Mouse (Mus musculus): ENCODE results near the gene Emc1. TPM values are rescaled to one million over a fixed set of nuclear protein-coding genes. Genes with fewer than 3 reads are reported as not detected.

Gene Emc1
- polyA plus RNA-seq, 1 experiment from 2014 or later = 45.6 TPM

- H3K36me3 ChIP-seq (ENCODE audit: control insufficient read depth, insufficient read depth) = peaks cover 41% of the 10 kb centered on the region
- H3K4me2 ChIP-seq (ENCODE audit: low read length) = no peak overlapping the region
- ATAC-seq = no peak
- H3K27ac ChIP-seq (ENCODE audit: low read length) = no peak overlapping the region
- H3K4me3 ChIP-seq (replicated peaks; ENCODE audit: low read length) = no peak overlapping the region
- no peaks in the 10 kb centered on the region for H3K4me1 ChIP-seq (replicated peaks; ENCODE audit: control insufficient read depth, insufficient read depth, low read length)
- no peaks in the 10 kb centered on the region for H3K27me3 ChIP-seq (replicated peaks; ENCODE audit: control insufficient read depth, insufficient read depth, low read length)
- H3K9me3 ChIP-seq (ENCODE audit: control insufficient read depth, low read length) = no peaks in the 10 kb centered on the region
- WGBS = 90% methylated on average over 5 of the region's 5 CpGs
- H3K9ac ChIP-seq (replicated peaks; ENCODE audit: low read depth, low read length) = no peak overlapping the region
Measured at GRCm38 (mm10) chr4:139400487-139400886, 48.1 kb downstream of the Emc1 start.

DNA sequence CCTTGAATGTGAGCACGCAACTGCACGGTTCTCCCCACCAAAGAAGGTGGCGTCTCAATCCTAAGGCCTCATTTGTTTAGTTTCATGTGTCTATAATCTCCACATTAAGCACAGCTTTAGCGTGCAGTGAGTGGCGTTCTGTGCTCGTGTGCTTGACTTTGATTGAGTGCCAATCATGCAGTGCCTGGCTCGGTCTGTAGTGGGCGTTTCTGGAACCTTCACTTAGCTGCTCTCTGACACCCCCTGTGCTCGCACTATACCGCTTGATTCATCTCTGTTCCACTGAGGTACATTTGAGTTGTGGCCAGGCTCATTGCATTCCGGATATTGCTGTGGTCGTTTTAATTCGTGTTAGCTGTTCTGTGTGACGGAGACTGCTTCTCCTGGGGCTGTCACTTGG, 50.8 kb downstream of the Emc1 start:
- no peak for ATAC-seq
- Histone ChIP-seq H3K27ac (ENCODE audit: low read length) (no peak overlapping the region), H3K27me3 (replicated peaks; ENCODE audit: control insufficient read depth, insufficient read depth, low read length) (no peaks in the 10 kb centered on the region), H3K4me2 (ENCODE audit: low read length) (no peak overlapping the region), H3K4me1 (replicated peaks; ENCODE audit: control insufficient read depth, insufficient read depth, low read length) (no peaks in the 10 kb centered on the region), H3K9ac (replicated peaks; ENCODE audit: low read depth, low read length) (no peak overlapping the region), H3K9me3 (ENCODE audit: control insufficient read depth, low read length) (no peaks in the 10 kb centered on the region), H3K4me3 (replicated peaks; ENCODE audit: low read length) (no peak overlapping the region), H3K36me3 (ENCODE audit: control insufficient read depth, insufficient read depth) (peaks cover 51% of the 10 kb centered on the region)
- WGBS = 82% methylated on average over 14 of the region's 14 CpGs

DNA sequence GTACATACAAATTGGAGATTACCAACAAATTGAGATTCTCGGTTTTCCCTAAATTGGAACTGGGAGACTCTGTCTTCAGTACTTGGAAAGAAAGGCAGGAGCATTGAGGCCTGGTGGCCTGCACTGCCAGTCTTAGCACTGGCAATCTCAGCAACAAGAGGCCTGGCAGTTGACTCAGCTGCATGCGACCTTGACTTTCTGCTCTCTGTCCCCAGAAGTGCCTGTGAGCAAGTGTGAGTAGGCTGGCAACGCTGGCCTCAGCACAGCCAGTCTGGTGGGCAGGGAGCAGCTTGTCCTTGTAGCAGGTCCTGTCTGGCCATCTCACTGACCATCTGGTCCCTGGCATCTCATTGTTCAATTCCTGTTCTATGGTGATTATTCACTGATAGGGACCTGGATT, 59.0 kb downstream of the Emc1 start:
- no peak overlapping the region for H3K27ac ChIP-seq (ENCODE audit: low read length)
- 100% methylated on average over 3 of the region's 3 CpGs for WGBS
- H3K27me3 ChIP-seq (replicated peaks; ENCODE audit: control insufficient read depth, insufficient read depth, low read length) = no peaks in the 10 kb centered on the region
- no peaks in the 10 kb centered on the region for H3K4me1 ChIP-seq (replicated peaks; ENCODE audit: control insufficient read depth, insufficient read depth, low read length)
- no peak overlapping the region for H3K4me2 ChIP-seq (ENCODE audit: low read length)
- no peaks in the 10 kb centered on the region for H3K9me3 ChIP-seq (ENCODE audit: control insufficient read depth, low read length)
- ATAC-seq = no peak
- H3K36me3 ChIP-seq (ENCODE audit: control insufficient read depth, insufficient read depth) = peaks cover 63% of the 10 kb centered on the region
- H3K9ac ChIP-seq (replicated peaks; ENCODE audit: low read depth, low read length) = no peak overlapping the region
- no peak overlapping the region for H3K4me3 ChIP-seq (replicated peaks; ENCODE audit: low read length)

- H3K9ac ChIP-seq (replicated peaks; ENCODE audit: low read depth, low read length) = no peak overlapping the region
- no peak overlapping the region for H3K27ac ChIP-seq (ENCODE audit: low read length)
- no peaks in the 10 kb centered on the region for H3K4me1 ChIP-seq (replicated peaks; ENCODE audit: control insufficient read depth, insufficient read depth, low read length)
- no peak overlapping the region for H3K4me3 ChIP-seq (replicated peaks; ENCODE audit: low read length)
- H3K27me3 ChIP-seq (replicated peaks; ENCODE audit: control insufficient read depth, insufficient read depth, low read length) = no peaks in the 10 kb centered on the region
- H3K36me3 ChIP-seq (ENCODE audit: control insufficient read depth, insufficient read depth) = peaks cover 69% of the 10 kb centered on the region
- no peak overlapping the region for H3K4me2 ChIP-seq (ENCODE audit: low read length)
- ATAC-seq = no peak
- WGBS = 68% methylated on average over 1 of the region's 1 CpGs
- H3K9me3 ChIP-seq (ENCODE audit: control insufficient read depth, low read length) = no peaks in the 10 kb centered on the region
Measured at GRCm38 (mm10) chr4:139417868-139418267, 65.5 kb downstream of the Emc1 start.

DNA sequence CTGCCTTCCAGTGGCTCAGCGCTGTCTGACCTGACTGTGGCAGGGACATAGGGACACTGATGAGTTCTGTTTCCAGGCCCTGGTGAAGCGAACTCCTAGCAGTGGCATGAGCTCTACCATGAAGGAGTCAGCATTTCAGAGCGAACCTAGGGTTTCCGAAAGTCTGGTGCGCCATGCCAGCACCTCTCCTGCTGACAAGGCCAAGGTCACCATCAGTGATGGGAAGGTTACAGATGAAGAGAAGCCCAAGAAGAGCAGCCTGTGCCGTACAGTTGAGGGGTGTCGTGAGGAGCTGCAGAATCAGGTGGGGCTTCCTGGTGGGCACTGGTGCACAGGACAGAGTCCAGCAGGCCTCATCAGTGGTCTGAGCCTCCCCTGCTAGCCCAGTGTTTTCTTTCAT, 69.2 kb downstream of the Emc1 start:
- 93% methylated on average over 7 of the region's 7 CpGs for WGBS
- no peak overlapping the region for H3K9ac ChIP-seq (replicated peaks; ENCODE audit: low read depth, low read length)
- no peak for ATAC-seq
- no peak overlapping the region for H3K4me3 ChIP-seq (replicated peaks; ENCODE audit: low read length)
- H3K36me3 ChIP-seq (ENCODE audit: control insufficient read depth, insufficient read depth) = peaks cover 67% of the 10 kb centered on the region
- H3K27me3 ChIP-seq (replicated peaks; ENCODE audit: control insufficient read depth, insufficient read depth, low read length) = no peaks in the 10 kb centered on the region
- H3K27ac ChIP-seq (ENCODE audit: low read length) = no peak overlapping the region
- no peaks in the 10 kb centered on the region for H3K9me3 ChIP-seq (ENCODE audit: control insufficient read depth, low read length)
- H3K4me2 ChIP-seq (ENCODE audit: low read length) = no peak overlapping the region
- no peaks in the 10 kb centered on the region for H3K4me1 ChIP-seq (replicated peaks; ENCODE audit: control insufficient read depth, insufficient read depth, low read length)

GRCm38 (mm10) chr4:139422409-139422808, 70.0 kb downstream of the Emc1 start:
- 87% methylated on average over 2 of the region's 2 CpGs for WGBS
- Histone ChIP-seq H3K4me2 (ENCODE audit: low read length) (no peak overlapping the region), H3K4me3 (replicated peaks; ENCODE audit: low read length) (no peak overlapping the region), H3K9ac (replicated peaks; ENCODE audit: low read depth, low read length) (no peak overlapping the region), H3K27me3 (replicated peaks; ENCODE audit: control insufficient read depth, insufficient read depth, low read length) (no peaks in the 10 kb centered on the region), H3K36me3 (ENCODE audit: control insufficient read depth, insufficient read depth) (peaks cover 66% of the 10 kb centered on the region), H3K4me1 (replicated peaks; ENCODE audit: control insufficient read depth, insufficient read depth, low read length) (no peaks in the 10 kb centered on the region), H3K27ac (ENCODE audit: low read length) (no peak overlapping the region), H3K9me3 (ENCODE audit: control insufficient read depth, low read length) (no peaks in the 10 kb centered on the region)
- no peak for ATAC-seq

DNA sequence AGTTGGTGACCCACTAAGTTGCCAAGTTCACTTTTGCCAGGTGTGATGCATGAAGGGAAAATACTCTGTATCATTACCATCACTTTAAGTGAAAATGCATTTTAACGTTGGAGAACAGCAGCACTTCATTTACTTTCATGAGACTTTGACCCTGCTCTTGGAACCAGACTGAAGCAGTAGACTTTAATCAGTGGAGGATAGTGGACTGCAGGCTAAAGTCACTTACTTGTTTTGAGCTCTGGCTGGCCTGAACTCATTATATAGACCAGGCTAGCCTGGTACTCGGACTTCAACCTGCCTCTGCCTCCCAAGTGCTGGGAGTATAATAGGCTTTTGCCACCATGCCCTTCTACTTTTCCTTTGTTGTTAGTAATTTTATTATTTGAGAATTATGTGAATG, 70.9 kb downstream of the Emc1 start:
- no peak for ATAC-seq
- H3K27me3 ChIP-seq (replicated peaks; ENCODE audit: control insufficient read depth, insufficient read depth, low read length) = no peaks in the 10 kb centered on the region
- no peaks in the 10 kb centered on the region for H3K9me3 ChIP-seq (ENCODE audit: control insufficient read depth, low read length)
- H3K27ac ChIP-seq (ENCODE audit: low read length) = no peak overlapping the region
- 82% methylated on average over 2 of the region's 2 CpGs for WGBS
- no peak overlapping the region for H3K4me3 ChIP-seq (replicated peaks; ENCODE audit: low read length)
- no peaks in the 10 kb centered on the region for H3K4me1 ChIP-seq (replicated peaks; ENCODE audit: control insufficient read depth, insufficient read depth, low read length)
- H3K4me2 ChIP-seq (ENCODE audit: low read length) = no peak overlapping the region
- H3K36me3 ChIP-seq (ENCODE audit: control insufficient read depth, insufficient read depth) = peaks cover 65% of the 10 kb centered on the region
- H3K9ac ChIP-seq (replicated peaks; ENCODE audit: low read depth, low read length) = no peak overlapping the region

Small RNA genes within 50 kb of the gene (microRNA-seq; reads per million reads assigned to microRNA genes)
- gene Gm24245 (2.9 reads per million, percentile 10 among the genes with 10 or more reads in this experiment), gene Gm25732 (not detected)

Other genes starting within 250 kb of the Emc1 start
- gene Minos1, start 221.5 kb upstream of the Emc1 start, polyA plus RNA-seq (2015; fragmentation: Nextera tagmentation; extraction: Ambion mirVana) = 355 and 370 TPM in 2 replicates
- 311 and 321 TPM in 2 replicates for gene Capzb, start 159.7 kb upstream of the Emc1 start, polyA plus RNA-seq (2015; fragmentation: Nextera tagmentation; extraction: Ambion mirVana)
- 10.1 and 13.2 TPM in 2 replicates for gene Pqlc2, start 41.9 kb upstream of the Emc1 start, polyA plus RNA-seq (2015; fragmentation: Nextera tagmentation; extraction: Ambion mirVana)
- 56.5 and 56.7 TPM in 2 replicates for gene Akr7a5, start 41.8 kb upstream of the Emc1 start, polyA plus RNA-seq (2015; fragmentation: Nextera tagmentation; extraction: Ambion mirVana)
- gene Mrto4, start within 50 bp of the Emc1 start, polyA plus RNA-seq (2015; fragmentation: Nextera tagmentation; extraction: Ambion mirVana) = 109 and 111 TPM in 2 replicates
- gene Ubr4, start within 50 bp of the Emc1 start, polyA plus RNA-seq (2015; fragmentation: Nextera tagmentation; extraction: Ambion mirVana) = 84.3 and 87.7 TPM in 2 replicates
- 4.6 and 4.8 TPM in 2 replicates for gene Iffo2, start 178.0 kb downstream of the Emc1 start, polyA plus RNA-seq (2015; fragmentation: Nextera tagmentation; extraction: Ambion mirVana)